Mouse (Mus musculus) G1E (cell line): Measurements from ENCODE around the gene Ackr2. TPM values are rescaled to one million over a fixed set of nuclear protein-coding genes. Genes with fewer than 3 reads are reported as not detected.

Experiments used
- ATAC-seq: 2 replicates; pipeline ENCODE4 v1.8.0; 2016; ENCODE audit warnings: mild to moderate bottlenecking; ENCODE audit not compliant: insufficient number of reproducible peaks, poor library complexity, low FRiP score, severe bottlenecking; ENCODE audit errors: extremely low read depth
- DNase-seq: peaks from one replicate; pipeline ENCODE4 v3.0.0; 2012; ENCODE audit warnings: low spot score
- H3K27me3 ChIP-seq: 2 replicates; pipeline ENCODE4 v1.6.1; 2012; ENCODE audit warnings: mild to moderate bottlenecking, low read length, inconsistent platforms; ENCODE audit not compliant: insufficient read depth
- H3K36me3 ChIP-seq: replicated peaks from 2 replicates; pipeline ENCODE3; 2012; ENCODE audit warnings: mild to moderate bottlenecking, inconsistent platforms
- H3K4me1 ChIP-seq: 2 replicates; pipeline ENCODE4 v1.6.1; 2012; ENCODE audit warnings: low read depth, low read length, inconsistent platforms, mixed read lengths; ENCODE audit not compliant: insufficient read depth
- H3K4me3 ChIP-seq: 2 replicates; pipeline ENCODE4 v1.5.1; 2012; ENCODE audit warnings: low read depth, mild to moderate bottlenecking, inconsistent platforms, low read length, moderate library complexity, mixed read lengths
- H3K9me3 ChIP-seq: replicated peaks from 2 replicates; pipeline ENCODE4 v1.6.1; 2012; ENCODE audit warnings: inconsistent platforms
- CTCF ChIP-seq: IDR thresholded peaks from 2 replicates; pipeline ENCODE4 v1.5.1; 2012; ENCODE audit warnings: low read depth, low read length, inconsistent platforms, mixed read lengths
- GATA1 ChIP-seq: IDR thresholded peaks from 2 replicates; pipeline ENCODE4 v1.6.1; 2012; ENCODE audit warnings: borderline replicate concordance, low read length, inconsistent platforms, mixed read lengths
- GATA2 ChIP-seq: IDR thresholded peaks from 2 replicates; pipeline ENCODE4 v1.6.1; 2012; ENCODE audit warnings: low read depth, low read length, inconsistent platforms, borderline replicate concordance
- POLR2AphosphoS5 ChIP-seq: IDR thresholded peaks from 2 replicates; pipeline ENCODE4 v1.6.1; 2012; ENCODE audit warnings: low read depth, low read length, inconsistent platforms; ENCODE audit not compliant: insufficient replicate concordance
- TAL1 ChIP-seq: conservative IDR thresholded peaks from 2 replicates; pipeline ENCODE4 v1.6.1; 2012; ENCODE audit warnings: low read depth, low read length, inconsistent platforms, mixed read lengths
- polyA plus RNA-seq: library from polyadenylated mRNA; stranded (reverse); fragments of >175 nt; gene quantifications from 2 replicates; pipeline ENCODE4 v1.2.3, GENCODE M21; 2012
- total RNA-seq, 2 experiments: library from RNA; stranded (forward) in 1 of 2; stranded (reverse) in 1 of 2; fragments of 200-1000 nt in 1 of 2; fragments of >200 nt in 1 of 2; fragmentation: Nextera tagmentation in 1 of 2; gene quantifications; 2 replicates each; pipeline ENCODE4 v1.2.3; 2014 to 2017

The Ackr2 gene
- total and polyA plus RNA-seq, 3 experiments: 0.11 TPM; not detected in 2

DNA sequence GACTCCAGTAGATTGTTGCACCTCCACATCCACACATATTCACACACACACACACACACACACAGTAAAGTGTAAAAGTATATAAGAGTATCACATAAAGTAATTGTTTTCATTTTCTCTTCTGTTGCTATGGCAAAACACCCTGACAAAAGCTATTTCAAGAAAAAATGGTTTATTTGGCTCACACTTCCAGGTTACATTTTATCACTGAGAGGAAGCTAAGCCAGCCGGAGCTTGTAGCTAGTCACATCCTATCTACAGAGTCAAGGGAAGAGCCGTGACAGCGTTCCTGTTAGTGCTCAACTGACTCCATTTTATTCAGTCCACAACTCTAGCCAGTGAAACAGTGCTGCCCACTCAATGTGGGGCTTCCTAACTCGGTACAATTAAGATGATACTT lies 50.3 kb downstream of the Ackr2 start:
- ATAC-seq (no peak), DNase-seq (no peak)
- no peak for TF ChIP-seq GATA2
- no peak for TF ChIP-seq TAL1
- no peak for TF ChIP-seq CTCF
- no peak for TF ChIP-seq GATA1
- no peak for TF ChIP-seq POLR2AphosphoS5
- H3K4me3 ChIP-seq: no peak overlapping the region
- H3K27me3 ChIP-seq: peaks cover 1% of the 10 kb centered on the region
- no peaks in the 10 kb centered on the region for H3K36me3 ChIP-seq
- H3K4me1 ChIP-seq: no peaks in the 10 kb centered on the region
- H3K9me3 ChIP-seq: no peaks in the 10 kb centered on the region

DNA sequence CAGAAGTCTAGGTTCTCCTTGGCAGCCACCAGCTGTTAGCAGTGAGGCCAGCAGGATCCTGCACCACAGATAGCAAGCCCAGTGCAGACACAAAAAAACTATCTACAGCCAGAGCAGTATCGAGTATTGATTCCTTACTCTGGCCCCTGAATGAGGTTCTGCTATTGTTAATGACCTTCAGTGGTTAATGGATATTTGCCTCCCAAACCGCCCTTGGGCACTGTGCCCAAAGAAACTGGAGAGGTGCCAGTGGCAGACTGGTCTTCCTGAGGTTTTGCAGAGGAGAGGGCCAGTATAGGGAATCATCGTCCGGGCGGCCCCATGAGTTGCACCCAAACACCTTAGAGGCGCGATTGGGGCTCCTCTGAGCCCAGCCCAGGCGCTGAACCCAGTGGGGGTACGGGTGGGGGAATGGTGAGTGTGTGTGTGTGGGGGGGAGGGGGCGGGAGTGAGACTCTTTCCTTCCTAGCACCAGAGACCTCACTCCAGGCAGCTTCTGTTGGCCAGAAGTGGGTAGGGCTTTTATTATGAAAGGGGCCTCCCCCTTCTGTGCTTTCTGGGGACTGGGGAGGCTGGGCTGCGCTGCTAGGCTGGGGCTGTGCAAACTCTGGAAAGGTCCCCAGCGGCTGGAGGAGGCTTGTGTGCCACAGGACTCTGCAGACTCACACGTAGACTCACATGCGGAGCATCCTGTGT lies 52.4 kb downstream of the Ackr2 start, which contains the start of gene Fam198a:
Fam198a (plus strand) TSS at position 571 of the 696 bp plus-strand sequence.
- no peak for ATAC-seq
- DNase-seq: no peak
- no peaks in the 10 kb centered on the region for H3K9me3 ChIP-seq
- no peaks in the 10 kb centered on the region for H3K36me3 ChIP-seq
- H3K4me1 ChIP-seq: no peaks in the 10 kb centered on the region
- TF ChIP-seq CTCF (no peak), GATA1 (no peak), GATA2 (no peak), POLR2AphosphoS5 (no peak), TAL1 (no peak)
- no peak within 1 kb of the TSS for H3K4me3 ChIP-seq
- H3K27me3 ChIP-seq: peaks cover 7% of the 10 kb centered on the region

DNA sequence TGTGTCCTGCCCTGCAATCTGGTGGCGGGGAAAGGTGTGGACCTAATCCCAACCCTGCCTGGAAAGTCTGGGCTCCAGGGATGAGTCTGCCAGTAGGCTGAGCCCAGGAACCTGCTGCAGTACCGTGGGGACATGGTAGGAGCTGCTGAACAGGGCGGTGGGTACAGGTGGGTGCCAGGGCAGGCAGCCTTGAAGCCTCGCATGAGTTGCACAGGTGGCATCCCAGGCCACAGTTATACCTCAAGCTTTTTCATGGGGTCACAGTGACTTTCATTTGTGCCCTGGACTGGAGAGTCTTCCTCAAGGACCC lies 52.9 kb downstream of the Ackr2 start:
- Histone ChIP-seq H3K36me3 (no peaks in the 10 kb centered on the region), H3K4me1 (no peaks in the 10 kb centered on the region), H3K9me3 (no peaks in the 10 kb centered on the region), H3K4me3 (no peak overlapping the region), H3K27me3 (peaks cover 7% of the 10 kb centered on the region)
- TF ChIP-seq POLR2AphosphoS5 (no peak), GATA2 (no peak), CTCF (no peak), TAL1 (no peak), GATA1 (no peak)
- DNase-seq (no peak), ATAC-seq (no peak)

DNA sequence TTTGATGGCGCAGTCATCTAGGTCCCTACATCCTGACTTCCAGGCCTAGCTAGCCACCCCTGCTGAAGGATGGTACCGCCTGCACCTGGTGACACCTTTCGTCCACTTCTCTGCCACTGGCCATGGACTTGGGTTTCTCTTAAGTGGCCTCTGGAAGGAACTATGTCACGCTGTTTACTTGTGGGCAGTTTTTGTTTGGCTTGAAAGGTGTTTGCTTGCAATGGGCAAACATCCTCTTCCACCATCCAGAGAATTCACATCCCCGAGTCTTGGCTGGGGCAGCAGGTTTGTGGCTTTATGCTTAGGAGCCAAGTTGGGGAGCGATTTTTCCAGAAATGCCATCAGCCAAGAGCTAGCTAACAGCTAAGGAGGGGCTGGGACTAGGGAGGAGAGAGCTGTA lies 54.4 kb downstream of the Ackr2 start:
- peaks cover 7% of the 10 kb centered on the region for H3K27me3 ChIP-seq
- no peak overlapping the region for H3K4me3 ChIP-seq
- DNase-seq (no peak), ATAC-seq (no peak)
- no peaks in the 10 kb centered on the region for H3K9me3 ChIP-seq
- no peaks in the 10 kb centered on the region for H3K36me3 ChIP-seq
- TF ChIP-seq POLR2AphosphoS5 (no peak), GATA2 (no peak), GATA1 (no peak), CTCF (no peak), TAL1 (no peak)
- H3K4me1 ChIP-seq: no peaks in the 10 kb centered on the region

DNA sequence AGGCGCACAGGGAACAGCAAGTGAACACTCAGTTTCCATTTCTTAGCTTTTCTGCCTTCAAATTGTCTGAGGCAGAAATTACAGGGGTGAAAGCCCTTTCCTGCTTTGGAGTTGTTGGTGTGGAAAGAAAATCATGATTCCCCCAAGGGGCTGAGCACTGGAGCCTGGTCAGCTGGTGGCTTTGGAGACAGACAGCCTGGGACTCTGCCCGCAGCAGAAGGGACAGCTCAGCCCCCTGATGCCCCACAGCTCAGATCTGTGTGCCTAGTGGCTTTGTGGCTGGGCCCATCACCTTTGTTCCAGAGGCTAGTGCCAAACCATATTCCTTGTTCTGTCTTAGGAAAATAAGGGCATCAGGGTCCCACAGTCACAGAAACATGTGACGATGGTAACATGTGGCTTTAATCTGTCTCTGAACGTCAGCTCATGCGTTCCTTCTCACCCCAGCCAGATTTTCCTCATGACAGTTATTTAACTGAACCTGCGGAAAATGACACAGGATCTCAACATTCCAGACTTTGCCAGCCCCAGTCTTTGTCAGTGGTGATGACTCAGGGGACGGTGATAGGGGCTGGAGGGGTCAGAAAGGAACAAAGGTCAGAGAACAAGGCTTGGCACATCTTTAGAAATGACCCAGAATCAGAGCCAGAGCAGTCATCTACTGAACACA lies 61.9 kb downstream of the Ackr2 start:
- Histone ChIP-seq H3K4me3 (no peak overlapping the region), H3K9me3 (no peaks in the 10 kb centered on the region), H3K4me1 (no peaks in the 10 kb centered on the region), H3K36me3 (no peaks in the 10 kb centered on the region), H3K27me3 (no peaks in the 10 kb centered on the region)
- no peak for TF ChIP-seq POLR2AphosphoS5
- no peak for TF ChIP-seq GATA1
- TF ChIP-seq TAL1: no peak
- TF ChIP-seq CTCF: no peak
- TF ChIP-seq GATA2: no peak
- DNase-seq: no peak
- ATAC-seq: no peak

Other genes with a start within 250 kb of the Ackr2 start
- gene Sec22c, start 192.9 kb upstream of the Ackr2 start, total RNA-seq (2014; fragmentation: Nextera tagmentation): 4.1 and 4.7 TPM in 2 replicates
- 3.0 and 3.6 TPM in 2 replicates for gene Sec22c, start 192.9 kb upstream of the Ackr2 start, total RNA-seq (2017)
- 3.3 and 4.8 TPM in 2 replicates for gene Sec22c, start 192.9 kb upstream of the Ackr2 start, polyA plus RNA-seq
- 12.9 and 19.0 TPM in 2 replicates for gene Ss18l2, start 188.0 kb upstream of the Ackr2 start, total RNA-seq (2014; fragmentation: Nextera tagmentation)
- 39.7 and 52.8 TPM in 2 replicates for gene Ss18l2, start 188.0 kb upstream of the Ackr2 start, total RNA-seq (2017)
- 7.1 and 9.7 TPM in 2 replicates for gene Ss18l2, start 188.0 kb upstream of the Ackr2 start, polyA plus RNA-seq
- 267 and 339 TPM in 2 replicates for gene Nktr, start 179.2 kb upstream of the Ackr2 start, total RNA-seq (2014; fragmentation: Nextera tagmentation)
- 109 and 135 TPM in 2 replicates for gene Nktr, start 179.2 kb upstream of the Ackr2 start, total RNA-seq (2017)
- gene Nktr, start 179.2 kb upstream of the Ackr2 start, polyA plus RNA-seq: 22.6 and 33.2 TPM in 2 replicates
- not detected in 2 replicates for gene Zfp651, start 139.0 kb upstream of the Ackr2 start, total RNA-seq (2014; fragmentation: Nextera tagmentation)
- gene Zfp651, start 139.0 kb upstream of the Ackr2 start, total RNA-seq (2017): 0.05 and 0.12 TPM in 2 replicates
- 0.07 and 0.08 TPM in 2 replicates for gene Zfp651, start 139.0 kb upstream of the Ackr2 start, polyA plus RNA-seq
- not detected in 2 replicates for gene Klhl40, start 120.7 kb upstream of the Ackr2 start, total RNA-seq (2014; fragmentation: Nextera tagmentation)
- gene Klhl40, start 120.7 kb upstream of the Ackr2 start, total RNA-seq (2017): not detected in 2 replicates
- gene Klhl40, start 120.7 kb upstream of the Ackr2 start, polyA plus RNA-seq: not detected in 2 replicates
- gene Hhatl, start 105.8 kb upstream of the Ackr2 start, total RNA-seq (2014; fragmentation: Nextera tagmentation): not detected in 2 replicates
- gene Hhatl, start 105.8 kb upstream of the Ackr2 start, total RNA-seq (2017): not detected in 2 replicates
- not detected in 2 replicates for gene Hhatl, start 105.8 kb upstream of the Ackr2 start, polyA plus RNA-seq
- gene Ccdc13, start 58.9 kb upstream of the Ackr2 start, total RNA-seq (2014; fragmentation: Nextera tagmentation): not detected in 2 replicates
- 0.33 TPM in 1 of 2 replicates, not detected in the other for gene Ccdc13, start 58.9 kb upstream of the Ackr2 start, total RNA-seq (2017)
- gene Ccdc13, start 58.9 kb upstream of the Ackr2 start, polyA plus RNA-seq: 0.09 TPM in 1 of 2 replicates, not detected in the other
- 45.8 and 54.5 TPM in 2 replicates for gene Higd1a, start 40.0 kb upstream of the Ackr2 start, total RNA-seq (2014; fragmentation: Nextera tagmentation)
- gene Higd1a, start 40.0 kb upstream of the Ackr2 start, total RNA-seq (2017): 114 and 136 TPM in 2 replicates
- 71.6 and 73.3 TPM in 2 replicates for gene Higd1a, start 40.0 kb upstream of the Ackr2 start, polyA plus RNA-seq
- gene Cyp8b1, start 17.9 kb downstream of the Ackr2 start, total RNA-seq (2014; fragmentation: Nextera tagmentation): not detected in 2 replicates
- gene Cyp8b1, start 17.9 kb downstream of the Ackr2 start, total RNA-seq (2017): 0.12 TPM in 1 of 2 replicates, not detected in the other
- gene Cyp8b1, start 17.9 kb downstream of the Ackr2 start, polyA plus RNA-seq: not detected in 2 replicates
- gene Fam198a, start 52.6 kb downstream of the Ackr2 start, total RNA-seq (2014; fragmentation: Nextera tagmentation): not detected in 2 replicates
- 0.17 TPM in 1 of 2 replicates, not detected in the other for gene Fam198a, start 52.6 kb downstream of the Ackr2 start, total RNA-seq (2017)
- not detected in 2 replicates for gene Fam198a, start 52.6 kb downstream of the Ackr2 start, polyA plus RNA-seq
- gene Pomgnt2, start 98.8 kb downstream of the Ackr2 start, total RNA-seq (2014; fragmentation: Nextera tagmentation): not detected in 2 replicates
- 0.22 TPM in 1 of 2 replicates, not detected in the other for gene Pomgnt2, start 98.8 kb downstream of the Ackr2 start, total RNA-seq (2017)
- not detected in 2 replicates for gene Pomgnt2, start 98.8 kb downstream of the Ackr2 start, polyA plus RNA-seq
- gene Snrk, start 218.9 kb downstream of the Ackr2 start, total RNA-seq (2014; fragmentation: Nextera tagmentation): 30.8 and 37.2 TPM in 2 replicates
- 19.9 and 27.8 TPM in 2 replicates for gene Snrk, start 218.9 kb downstream of the Ackr2 start, total RNA-seq (2017)
- 16.4 and 29.5 TPM in 2 replicates for gene Snrk, start 218.9 kb downstream of the Ackr2 start, polyA plus RNA-seq